In genomic region chr12:98043436-98043835, GRCm38 (mm10) we compare ENCODE assay signal across 23 mouse cellular contexts.
A peak's percentile ranks its signal among the peaks of the same experiment; 100 is the strongest.
DNase-seq lines count a peak whose midpoint lies in the region; ATAC-seq and TF ChIP-seq lines count a peak whose summit lies in the region.
"Had no signal": no experiment of that assay in that cellular context is flagged by ENCODE, and none has a peak within 500 bp of the region (broad histone marks: within the 10 kb centered on the region; RNA-seq: fewer than 3 reads in every experiment).

No protein-coding gene starts in this region.

- no peaks in the 10 kb centered on the region for H3K4me1 ChIP-seq in forebrain, postnatal 0 days (ENCODE audit: insufficient read depth)
- peaks cover 7% of the 10 kb centered on the region; the same call in 1 of the 2 replicates for H3K4me1 ChIP-seq in forebrain, embryonic 14.5 days (ENCODE audit: control insufficient read depth, insufficient read depth, low read length)
- H3K4me1 ChIP-seq: embryonic facial prominence, embryonic 12.5 days had no signal

- H3K27me3 ChIP-seq in forebrain, postnatal 0 days (ENCODE audit: insufficient read depth, low read length) = no peaks in the 10 kb centered on the region
- no peaks in the 10 kb centered on the region for H3K27me3 ChIP-seq in forebrain, embryonic 14.5 days (replicated peaks; ENCODE audit: control insufficient read depth, insufficient read depth, low read length)
- no peaks in the 10 kb centered on the region for H3K27me3 ChIP-seq in C2C12 (ENCODE audit: control insufficient read depth, insufficient read depth, insufficient read length)
- H3K27me3 ChIP-seq: embryonic facial prominence, embryonic 12.5 days; forebrain, embryonic 13.5 days; hindbrain, embryonic 13.5 days had no signal

- TF ChIP-seq CTCF in forebrain, postnatal 0 days (IDR thresholded peaks at IDR 0.05; ENCODE audit: low read depth) = no peak
- no peak for TF ChIP-seq CTCF in layer of hippocampus, adult 2 months (conservative IDR thresholded peaks at IDR 0.05)
- no peak for TF ChIP-seq CTCF in C2C12 (IDR thresholded peaks at IDR 0.05; ENCODE audit: control insufficient read depth, insufficient read depth, insufficient read length)

- no peak for DNase-seq in forebrain, postnatal 0 days
- no peak for DNase-seq in forebrain, embryonic 14.5 days (ENCODE audit: low spot score)
- no peak for DNase-seq in layer of hippocampus, adult 2 months (ENCODE audit: low spot score in 2 of 2)
- no peak for DNase-seq in layer of hippocampus, postnatal 36 days
- DNase-seq in Muller cell, postnatal 12 days (ENCODE audit: inconsistent ontology term) = peak; percentile 11
- DNase-seq in retina, embryonic 14.5 days (ENCODE audit: low spot score) = no peak
- DNase-seq in kidney, adult 11 months = no peak
- DNase-seq: adrenal gland, adult 2 months; adrenal gland, postnatal 14 days; cerebellum, adult 11 months; cerebellum, adult 8-10 months; gastrocnemius, postnatal 25 days; heart, adult 2 months had no signal

- ATAC-seq in forebrain, postnatal 0 days = 0 out of 2 replicates have a peak, but pooled peaks have one; percentile 23
- no peak for ATAC-seq in forebrain, embryonic 14.5 days
- ATAC-seq: forebrain, embryonic 13.5 days; hindbrain, postnatal 0 days; inflammation-experienced regulatory T-cells, adult 6 months; intestine, embryonic 16.5 days had no signal

- no peaks in the 10 kb centered on the region for H3K36me3 ChIP-seq in forebrain, postnatal 0 days (ENCODE audit: insufficient read depth)
- no peaks in the 10 kb centered on the region for H3K36me3 ChIP-seq in forebrain, embryonic 14.5 days (ENCODE audit: control insufficient read depth, insufficient read depth, low read length)
- no peaks in the 10 kb centered on the region for H3K36me3 ChIP-seq in C2C12 (ENCODE audit: control insufficient read depth, insufficient read depth)
- H3K36me3 ChIP-seq: embryonic facial prominence, embryonic 12.5 days; forebrain, embryonic 10.5 days; hindbrain, embryonic 13.5 days had no signal

- H3K4me2 ChIP-seq in forebrain, postnatal 0 days (ENCODE audit: low read depth) = no peak overlapping the region
- no peak overlapping the region for H3K4me2 ChIP-seq in forebrain, embryonic 14.5 days (ENCODE audit: low read length)
- H3K4me2 ChIP-seq: embryonic facial prominence, embryonic 12.5 days; forebrain, embryonic 13.5 days; heart, embryonic 11.5 days; hindbrain, embryonic 13.5 days had no signal

- H3K9ac ChIP-seq in forebrain, postnatal 0 days = no peak overlapping the region
- H3K9ac ChIP-seq in forebrain, embryonic 14.5 days (ENCODE audit: low read length) = no peak overlapping the region
- H3K9ac ChIP-seq: embryonic facial prominence, embryonic 12.5 days; forebrain, embryonic 13.5 days; hindbrain, embryonic 13.5 days had no signal

- H3ac ChIP-seq in C2C12 (ENCODE audit: control insufficient read depth, insufficient read length, low read depth) = no peak overlapping the region

- H3K79me3 ChIP-seq in C2C12 (ENCODE audit: low read depth) = no peaks in the 10 kb centered on the region

- H3K9me3 ChIP-seq in forebrain, postnatal 0 days (ENCODE audit: low read length) = no peaks in the 10 kb centered on the region
- no peaks in the 10 kb centered on the region for H3K9me3 ChIP-seq in forebrain, embryonic 14.5 days (replicated peaks; ENCODE audit: control insufficient read depth, low read length)
- H3K9me3 ChIP-seq: embryonic facial prominence, embryonic 12.5 days; forebrain, embryonic 10.5 days; forebrain, embryonic 13.5 days; hindbrain, embryonic 13.5 days had no signal

- no peak overlapping the region for H3K4me3 ChIP-seq in forebrain, postnatal 0 days (ENCODE audit: low read depth, low read length)
- H3K4me3 ChIP-seq in forebrain, embryonic 14.5 days (ENCODE audit: low read depth, low read length) = no peak overlapping the region
- no peak overlapping the region for H3K4me3 ChIP-seq in layer of hippocampus, adult 2 months
- H3K4me3 ChIP-seq in C2C12 (ENCODE audit: insufficient read depth, poor library complexity, severe bottlenecking) = no peak overlapping the region
- H3K4me3 ChIP-seq: embryonic facial prominence, embryonic 12.5 days; erythroblast, embryonic 14.5 days; forebrain, embryonic 10.5 days; forebrain, embryonic 13.5 days; heart, adult 2 months; hindbrain, embryonic 13.5 days had no signal

- WGBS in forebrain, postnatal 0 days = 66% methylated on average over 5 of the region's 5 CpGs
- WGBS in forebrain, embryonic 14.5 days = 71% methylated on average over 5 of the region's 5 CpGs

- H3K27ac ChIP-seq in forebrain, postnatal 0 days (ENCODE audit: low read depth, low read length) = no peak overlapping the region
- no peak overlapping the region for H3K27ac ChIP-seq in forebrain, embryonic 14.5 days (ENCODE audit: low read depth, low read length)
- H3K27ac ChIP-seq in layer of hippocampus, adult 2 months = 0 out of 2 replicates have a peak overlapping the region, but pooled peaks have one; percentile 10
- H3K27ac ChIP-seq: embryonic facial prominence, embryonic 12.5 days; forebrain, embryonic 10.5 days; forebrain, embryonic 13.5 days; heart, adult 2 months; hindbrain, embryonic 13.5 days; hindbrain, postnatal 0 days had no signal

- no peaks in the 10 kb centered on the region for H3K79me2 ChIP-seq in C2C12 (ENCODE audit: control insufficient read depth, insufficient read depth)

TF ChIP-seq in C2C12, 6 proteins besides CTCF, POLR2A, EP300 and RAD21:
- TF ChIP-seq USF1 (IDR thresholded peaks at IDR 0.05; ENCODE audit: low read depth) = peak; percentile 34
- TF ChIP-seq CEBPB (IDR thresholded peaks at IDR 0.05; ENCODE audit: low read depth) = peak; percentile 23
- TF ChIP-seq MYOD1 (IDR thresholded peaks at IDR 0.05; ENCODE audit: control insufficient read depth, insufficient read length, low read depth) = no peak
